Mouse (Mus musculus) lung, postnatal 10 days (tissue): Measurements from ENCODE around the gene Olfr552.
"Not testable (repeated sequence)": the region's sequence is repeated elsewhere in the genome, so short reads cannot be mapped to it uniquely, and the experiment has no call there.

Experiments used
- DNase-seq: peaks from one replicate; pipeline ENCODE4 v3.0.0; 2021

Gene Olfr552

GRCm38 (mm10) chr7:102597378-102598031, at the start of gene Olfr552:
TSS of gene Olfr552 (plus strand) at chr7:102597770.
- no peak for DNase-seq

DNA sequence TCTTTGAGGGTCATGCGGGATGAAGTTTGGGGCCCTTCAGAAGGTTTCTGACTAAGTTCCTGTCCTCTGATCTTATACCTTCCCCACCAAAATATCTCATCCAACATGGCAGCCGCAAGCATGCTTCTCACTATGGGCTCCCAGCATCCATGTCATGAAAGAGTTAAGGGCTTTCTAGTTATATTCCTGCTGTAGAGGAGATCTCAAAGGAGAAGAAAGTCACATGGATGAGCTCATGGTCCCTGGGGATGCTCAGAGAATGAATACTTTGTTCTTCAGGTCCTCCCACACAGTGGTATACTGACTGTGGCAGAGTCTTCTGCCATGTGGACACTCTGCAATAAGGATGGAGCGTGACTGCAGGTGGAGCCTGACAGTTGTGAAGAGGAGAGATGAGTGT, 48.0 kb upstream of the Olfr552 start, which contains the start of gene Olfr549:
Olfr549 (plus strand) TSS at position 301 of the 400 bp plus-strand sequence.
- DNase-seq = no peak

GRCm38 (mm10) chr7:102553279-102553678, 44.3 kb upstream of the Olfr552 start:
- no peak for DNase-seq

DNA sequence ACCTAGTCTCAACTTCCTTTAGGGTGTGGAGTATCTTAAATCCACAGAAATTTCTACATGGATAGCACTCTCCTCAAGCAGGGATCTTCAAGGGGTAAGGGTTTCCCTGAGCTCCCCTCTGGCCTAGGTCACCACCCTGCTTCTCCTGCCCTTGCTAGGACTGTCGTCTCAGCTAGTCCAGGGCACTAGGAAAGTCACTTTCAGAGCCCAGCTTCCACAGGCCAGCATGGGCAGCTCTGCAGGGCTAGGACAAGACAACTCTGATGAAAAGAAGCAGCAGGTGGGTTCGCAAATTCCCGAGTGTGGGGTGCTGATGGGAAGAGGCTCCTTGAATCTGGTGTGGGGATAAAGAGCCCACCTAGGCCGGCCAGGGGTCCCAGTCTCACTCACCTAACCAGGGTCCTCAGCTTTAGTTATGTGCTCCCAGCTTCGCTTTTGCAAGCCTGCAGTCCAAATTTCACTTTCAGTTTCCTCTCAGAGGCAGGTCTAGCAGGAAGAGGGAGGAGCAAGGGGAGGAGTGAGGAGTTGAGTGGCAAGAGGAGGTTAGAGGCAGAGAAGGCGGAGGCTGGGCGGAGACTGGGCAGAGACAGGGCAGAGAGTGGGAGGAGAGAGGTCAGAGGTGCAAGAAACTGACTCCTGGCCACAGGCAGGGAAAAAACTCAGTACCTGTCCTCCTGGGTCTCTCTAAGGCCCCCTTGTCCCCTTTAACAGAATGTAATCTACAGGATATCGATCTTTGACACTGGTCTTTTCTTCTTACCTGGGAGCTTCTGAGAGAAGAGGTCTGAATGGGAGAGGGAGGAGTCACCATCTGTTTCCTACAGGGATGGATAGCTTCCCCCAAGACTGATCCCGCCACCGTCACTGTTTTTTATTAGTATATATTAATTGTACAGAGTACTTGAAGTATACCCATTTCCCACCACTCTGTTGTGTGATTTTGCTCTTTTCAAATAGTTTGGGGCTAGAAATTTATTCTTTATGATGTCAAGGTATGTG, 32.3 kb upstream of the Olfr552 start, which contains the start of gene Trim21:
Trim21 (minus strand) TSS at position 488 of the 999 bp plus-strand sequence.
- DNase-seq = peak; percentile 97

DNA sequence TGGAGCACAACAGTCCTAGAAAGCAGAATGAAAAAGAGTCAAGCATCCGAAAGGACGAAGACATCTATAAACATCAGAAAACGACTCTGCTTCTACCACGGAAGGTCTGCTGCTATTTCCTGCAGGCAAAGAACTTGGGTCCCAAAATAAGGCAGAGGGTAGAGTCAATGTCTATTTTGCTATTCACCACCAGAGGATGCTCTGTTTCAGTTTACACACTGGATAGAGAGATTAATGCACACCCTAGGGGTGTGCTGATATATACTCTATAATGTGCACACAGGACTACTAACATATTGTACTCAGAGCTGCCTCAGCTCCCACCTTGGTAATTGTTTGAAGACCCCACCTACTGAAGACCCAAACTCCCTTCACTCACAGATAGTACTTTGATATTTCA, 31.4 kb upstream of the Olfr552 start:
- no peak for DNase-seq

DNA sequence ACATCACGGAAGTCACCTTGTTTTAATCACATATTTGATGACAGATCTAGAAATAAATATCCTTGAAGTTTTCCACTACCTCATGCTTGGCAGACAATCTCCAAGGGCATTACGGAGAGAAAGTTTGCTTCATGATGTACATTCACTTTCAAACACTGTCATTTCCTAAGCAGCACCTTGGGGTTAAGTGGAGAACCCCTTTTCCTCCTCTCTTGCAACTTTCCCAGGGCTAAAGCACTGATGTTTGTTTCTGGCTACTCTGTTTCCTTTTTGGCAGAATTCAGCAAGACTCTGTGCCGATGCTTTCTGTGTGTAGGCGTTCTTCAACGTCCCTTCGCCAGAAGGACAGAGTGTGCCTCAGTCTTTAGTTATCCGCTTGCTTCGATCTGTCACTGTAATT, 26.4 kb upstream of the Olfr552 start, which contains the start of gene Olfr550:
Olfr550 (plus strand) TSS at position 301 of the 400 bp plus-strand sequence.
- no peak for DNase-seq

DNA sequence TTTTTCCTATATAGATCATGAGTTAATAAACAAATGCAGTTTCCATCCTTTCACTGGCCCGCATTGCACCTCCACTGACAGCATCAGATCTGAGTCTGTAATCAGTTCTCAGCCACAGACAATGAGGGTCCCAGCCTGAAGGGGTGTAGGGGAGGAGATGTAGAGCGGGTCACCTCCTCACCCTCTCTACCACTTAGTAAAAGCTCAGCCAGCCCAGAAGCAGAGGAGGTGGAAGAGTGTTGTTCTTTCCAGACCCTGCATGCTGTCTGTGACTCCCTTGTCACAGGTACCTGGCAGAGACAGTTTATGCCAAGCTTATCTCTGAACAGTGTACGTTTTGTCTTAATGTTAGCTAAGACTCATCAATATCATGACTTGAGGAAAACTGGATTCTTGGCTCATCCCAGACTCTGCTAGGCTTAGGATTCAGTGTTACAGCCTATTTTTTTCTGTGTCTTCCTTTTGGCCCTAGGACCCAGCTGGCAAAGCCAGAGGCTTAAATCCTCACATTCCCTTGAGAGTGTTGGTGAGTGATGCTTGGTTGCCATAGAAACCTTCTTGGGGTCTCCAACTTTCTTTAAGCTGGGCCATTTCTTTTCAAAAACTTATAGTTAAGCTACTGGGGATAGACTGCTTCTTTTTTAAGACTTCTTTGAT, 24.3 kb upstream of the Olfr552 start:
- no peak for DNase-seq

GRCm38 (mm10) chr7:102575998-102576397, 21.6 kb upstream of the Olfr552 start:
- DNase-seq = no peak

DNA sequence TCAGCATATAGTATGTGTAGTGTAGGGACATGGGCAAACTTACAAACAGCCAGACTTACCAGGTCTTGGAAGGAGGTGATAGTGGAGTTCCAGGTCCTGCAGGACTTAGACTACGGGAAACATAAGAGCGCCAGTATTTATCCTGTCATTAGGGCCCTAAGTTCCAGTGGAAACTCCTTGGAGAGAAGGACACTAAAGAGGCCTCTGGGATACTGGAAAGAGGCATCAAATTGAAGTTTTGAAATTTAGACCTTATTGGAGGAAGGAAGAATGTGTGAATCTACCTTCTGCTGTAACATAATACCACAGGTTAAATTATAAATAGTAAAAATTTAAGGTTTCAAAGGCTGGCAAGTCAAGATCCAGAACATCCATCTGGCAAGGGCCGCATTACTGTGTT, 5.8 kb upstream of the Olfr552 start, which contains the start of gene Olfr551:
Olfr551 (minus strand) TSS at position 101 of the 400 bp plus-strand sequence.
- DNase-seq = no peak

DNA sequence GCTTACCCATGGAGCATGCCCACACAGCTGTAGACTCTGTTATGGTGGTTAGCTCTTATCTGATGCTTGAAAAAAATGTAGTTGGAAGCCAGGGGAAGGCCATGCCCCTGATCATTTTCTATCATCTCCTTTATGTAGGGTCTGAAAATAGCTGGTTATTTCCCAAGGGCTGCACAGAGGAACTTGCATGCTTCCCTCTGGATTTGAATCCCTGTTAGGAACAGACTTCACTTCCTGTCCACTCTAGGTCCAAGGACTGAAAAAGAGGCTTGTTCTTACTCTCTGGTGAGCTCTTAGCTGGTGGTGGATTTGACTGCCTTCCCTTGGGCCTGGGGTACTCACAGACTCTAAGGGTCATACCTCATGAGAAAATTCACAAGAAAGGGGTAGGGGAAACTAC, 20.5 kb downstream of the Olfr552 start, which contains the start of gene Olfr553:
Olfr553 (minus strand) TSS at position 101 of the 400 bp plus-strand sequence.
- DNase-seq = no peak

GRCm38 (mm10) chr7:102619608-102620007, 22.0 kb downstream of the Olfr552 start:
- DNase-seq = peak; percentile 66

DNA sequence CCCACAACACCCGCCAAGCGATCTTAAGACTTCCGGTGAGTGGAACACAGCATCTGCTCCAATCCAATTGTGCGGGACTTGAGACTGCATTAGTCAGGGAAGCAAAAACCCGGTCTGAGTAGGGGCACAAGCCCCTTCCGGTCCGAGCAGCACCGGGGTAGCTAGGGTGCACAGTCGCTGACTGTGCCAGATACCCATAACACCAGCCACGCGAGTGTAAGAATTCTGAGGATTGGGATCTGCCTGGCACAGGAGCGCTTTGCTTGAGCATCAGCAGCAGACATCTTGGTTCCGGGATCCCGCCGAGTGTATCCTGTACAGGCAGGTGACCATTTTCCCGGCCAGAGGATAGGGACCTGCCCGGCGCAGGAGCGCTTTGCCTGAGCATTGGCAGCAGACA, 22.8 kb downstream of the Olfr552 start:
- not testable (repeated sequence) for DNase-seq

GRCm38 (mm10) chr7:102636665-102637064, 39.1 kb downstream of the Olfr552 start:
- DNase-seq = peak; percentile 70

DNA sequence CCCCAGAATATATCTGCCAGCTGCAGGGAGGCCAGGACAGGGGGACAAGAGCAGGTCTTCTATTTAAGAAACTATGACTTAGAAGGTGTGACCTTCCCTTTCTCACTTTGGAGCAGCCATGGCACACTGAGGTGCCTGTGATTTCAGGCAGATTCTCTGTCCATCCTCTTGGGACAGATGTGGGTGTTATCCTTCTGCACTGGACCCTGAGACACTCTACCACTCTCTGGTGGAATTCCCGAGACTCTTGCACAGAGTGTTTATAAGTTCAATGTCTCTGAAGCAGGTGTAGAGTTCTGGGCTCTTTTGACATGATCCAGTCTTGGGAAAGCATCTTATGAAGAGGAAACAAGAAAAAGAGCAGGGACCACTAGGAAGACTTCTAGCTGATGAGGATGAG, 40.6 kb downstream of the Olfr552 start, which contains the start of gene Olfr554:
Olfr554 (plus strand) TSS at position 301 of the 400 bp plus-strand sequence.
- no peak for DNase-seq

- not testable (repeated sequence) for DNase-seq
These were observed 47.4 kb downstream of the Olfr552 start for GRCm38 (mm10) chr7:102644945-102645344.
